16 mouse cellular contexts compared by ENCODE assay signal in the genomic region with DNA sequence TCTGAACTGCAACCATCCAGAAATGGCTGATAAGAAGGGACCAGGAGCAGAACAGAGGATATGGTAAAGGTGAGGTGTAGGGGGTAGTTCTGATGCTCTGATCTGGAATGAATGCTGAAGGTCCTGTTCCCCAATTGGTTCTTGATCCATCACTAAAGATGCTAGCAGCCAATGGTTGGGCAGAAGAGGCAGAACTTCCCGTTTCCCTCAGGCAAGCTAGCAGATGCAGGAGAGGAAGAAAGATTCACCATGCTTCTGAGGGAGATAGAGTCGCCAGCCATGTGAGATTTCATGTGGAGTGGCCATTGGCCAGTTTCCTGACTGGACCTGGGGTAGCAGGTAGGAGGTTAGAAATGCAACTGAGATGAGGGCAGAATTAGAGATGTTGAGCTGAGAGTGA.
"Had no signal": no experiment of that assay in that cellular context is flagged by ENCODE, and none has a peak within 500 bp of the region (broad histone marks: within the 10 kb centered on the region; RNA-seq: fewer than 3 reads in every experiment).

No protein-coding gene starts in this region.

- H3K9ac ChIP-seq: neural tube, embryonic 13.5 days; neural tube, embryonic 15.5 days; stomach, embryonic 15.5 days had no signal

- H3K9me3 ChIP-seq: neural tube, embryonic 13.5 days; neural tube, embryonic 15.5 days; stomach, embryonic 15.5 days had no signal

- H3K4me2 ChIP-seq: neural tube, embryonic 13.5 days; neural tube, embryonic 15.5 days; stomach, embryonic 15.5 days had no signal

- DNase-seq: retina, postnatal 1 day; right cerebral cortex, adult 18-20 months; right cerebral cortex, postnatal 14 days; right cerebral cortex, postnatal 25 days; right cerebral cortex, postnatal 4 days; spleen, adult 18-20 months; thymus, adult 18-20 months; thymus, adult 2 months; thymus, postnatal 14 days; thymus, postnatal 25 days; thymus, postnatal 36 days; thymus, postnatal 4 days had no signal

- H3K27me3 ChIP-seq: neural tube, embryonic 13.5 days; neural tube, embryonic 15.5 days; stomach, embryonic 15.5 days had no signal

- H3K36me3 ChIP-seq: neural tube, embryonic 13.5 days; neural tube, embryonic 15.5 days; stomach, embryonic 15.5 days had no signal

- H3K27ac ChIP-seq: neural tube, embryonic 13.5 days; neural tube, embryonic 15.5 days; stomach, embryonic 15.5 days; stomach, postnatal 0 days had no signal

- H3K4me1 ChIP-seq: neural tube, embryonic 13.5 days; neural tube, embryonic 15.5 days; stomach, embryonic 15.5 days had no signal

- H3K4me3 ChIP-seq: neural tube, embryonic 13.5 days; neural tube, embryonic 15.5 days; stomach, embryonic 15.5 days had no signal
